Mouse (Mus musculus): ENCODE measurements around the gene Slc35f4.

Gene Slc35f4

DNA sequence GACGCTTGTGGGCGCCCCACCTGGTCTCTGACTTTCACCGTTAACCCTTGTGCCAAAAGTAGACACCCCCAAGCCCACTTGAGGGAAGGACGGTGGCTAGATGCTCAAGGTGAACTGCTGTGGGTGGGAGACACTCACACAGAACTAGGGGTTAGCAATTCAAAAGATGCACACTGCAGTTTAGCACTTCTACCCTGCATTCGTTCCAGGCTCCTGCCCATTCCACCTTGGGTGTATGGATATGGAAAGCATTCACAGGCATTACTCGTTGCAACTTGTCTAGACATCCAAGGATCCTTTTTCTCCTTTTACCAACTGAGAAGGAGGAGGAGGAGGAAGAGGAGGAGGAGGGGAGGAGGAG is at the start of gene Slc35f4:
Slc35f4 (minus strand) TSS at position 116 of the 361 bp plus-strand sequence.
- in situ Hi-C loops (cut with MboI; ENCODE audit: low pct_unique_long_range_greater_than_20kb in 1 of 2, low sequenced_read_pairs in 2 of 2, unreplicated experiment in 1 of 2), result loop anchor here in 1 of 2 experiments (25.0 kb wide), 1 partner anchor 289 kb away; the partner anchor contains the start of gene ccdc198

DNA sequence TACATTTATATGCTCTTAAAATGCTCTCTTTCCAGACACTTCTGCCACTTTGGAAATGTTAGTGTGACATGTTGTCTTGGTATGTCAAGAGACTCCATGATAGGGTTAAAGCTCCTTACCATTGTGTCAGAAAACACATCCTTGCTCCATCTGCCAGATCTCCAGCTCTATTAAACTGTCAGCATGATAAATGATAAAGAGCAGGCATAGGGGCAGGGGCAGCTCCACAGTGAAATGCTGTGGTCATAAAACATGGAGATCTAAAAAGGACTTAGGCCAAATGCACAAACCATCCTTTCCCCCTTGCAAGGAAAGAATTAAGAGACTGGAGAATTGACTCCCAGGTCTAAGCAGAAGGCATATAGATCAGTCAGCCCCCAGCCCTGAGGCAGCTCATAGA is 42.5 kb upstream of the Slc35f4 start:
- in situ Hi-C loops (cut with MboI; ENCODE audit: low pct_unique_long_range_greater_than_20kb in 1 of 2, low sequenced_read_pairs in 2 of 2, unreplicated experiment in 1 of 2), result no loop called here

DNA sequence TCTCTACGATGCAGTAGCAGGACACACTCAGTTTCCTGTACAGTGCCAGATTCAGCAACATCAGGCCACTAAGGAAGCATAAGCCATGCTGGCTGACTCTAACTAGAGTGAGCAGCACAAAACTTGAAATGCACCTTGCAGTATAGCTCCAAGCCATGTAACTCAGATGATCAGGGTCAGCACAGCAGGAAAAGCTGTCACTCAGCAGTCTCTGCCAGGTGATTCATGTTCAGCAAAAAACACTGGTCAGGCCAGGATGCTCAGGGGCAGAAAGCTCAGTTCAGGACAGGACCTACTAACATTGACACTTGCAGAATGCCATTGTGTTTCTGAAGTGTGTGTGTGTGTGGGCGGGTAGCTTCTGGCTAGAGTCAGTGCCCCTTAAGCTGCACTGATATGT is 34.9 kb upstream of the Slc35f4 start:
- in situ Hi-C loops (cut with MboI; ENCODE audit: low pct_unique_long_range_greater_than_20kb in 1 of 2, low sequenced_read_pairs in 2 of 2, unreplicated experiment in 1 of 2), result no loop called here

DNA sequence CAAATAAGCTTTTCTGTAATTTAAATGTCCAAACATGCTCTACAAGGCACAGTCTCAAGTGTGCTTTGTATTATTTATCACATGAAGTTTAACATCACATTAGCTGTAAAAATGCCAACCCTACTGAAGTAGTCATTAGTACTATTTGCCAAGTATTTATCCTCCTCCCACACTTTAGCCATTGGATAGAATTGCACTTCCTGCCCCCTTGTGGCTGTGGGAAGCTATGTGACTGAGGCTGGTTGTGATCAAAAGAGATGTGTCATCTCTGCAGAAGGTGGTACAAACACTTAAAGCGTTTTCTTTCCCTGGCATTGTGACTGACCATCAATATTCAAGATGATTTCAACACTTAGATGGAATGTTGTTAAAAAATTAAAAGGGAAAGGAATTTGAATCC is 14.3 kb upstream of the Slc35f4 start:
- in situ Hi-C loops (cut with MboI; ENCODE audit: low pct_unique_long_range_greater_than_20kb in 1 of 2, low sequenced_read_pairs in 2 of 2, unreplicated experiment in 1 of 2), result loop anchor here in 1 of 2 experiments (25.0 kb wide), 1 partner anchor 303 kb away; the partner anchor contains the start of gene ccdc198

DNA sequence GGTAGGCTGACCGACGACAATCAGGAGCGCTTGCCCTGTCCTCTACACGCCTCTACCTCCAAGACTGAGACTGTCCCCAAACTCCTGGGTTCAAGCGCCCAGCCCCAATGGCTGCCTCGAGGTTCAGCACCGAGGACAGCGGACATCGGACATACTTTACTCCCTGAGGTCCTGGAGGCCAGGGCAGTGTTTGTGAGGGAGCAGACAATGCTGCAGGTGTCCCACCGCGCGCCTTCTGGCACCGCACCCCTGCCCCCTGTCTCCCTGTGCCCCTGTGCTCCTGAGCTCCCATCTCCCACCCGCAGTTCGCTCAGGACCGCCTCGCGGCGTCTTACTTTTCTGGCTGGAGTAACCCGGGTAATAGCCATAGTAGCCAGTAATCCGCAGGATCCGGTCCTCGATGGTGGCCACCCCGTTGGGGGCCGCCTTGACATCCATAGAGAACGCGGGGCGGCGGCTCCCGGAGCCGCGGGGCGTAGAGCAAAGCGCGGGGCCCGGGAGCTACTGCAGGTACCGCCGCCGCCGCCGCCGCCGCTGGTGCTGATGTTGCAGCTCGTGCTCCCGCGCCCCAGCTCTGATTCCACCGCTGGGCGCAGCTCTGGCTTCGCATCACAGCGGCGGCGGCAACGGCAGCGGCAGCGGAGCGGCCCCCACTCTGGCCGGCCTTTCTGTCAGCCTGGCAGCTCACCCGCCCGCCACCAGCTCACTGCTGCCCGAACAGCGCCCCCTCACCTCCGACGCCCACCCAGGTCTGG is 493 bp downstream of the Slc35f4 start:
- in situ Hi-C loops (cut with MboI; ENCODE audit: low pct_unique_long_range_greater_than_20kb in 1 of 2, low sequenced_read_pairs in 2 of 2, unreplicated experiment in 1 of 2), result loop anchor here in 1 of 2 experiments (25.0 kb wide), 1 partner anchor 288 kb away; the partner anchor contains the start of gene ccdc198

DNA sequence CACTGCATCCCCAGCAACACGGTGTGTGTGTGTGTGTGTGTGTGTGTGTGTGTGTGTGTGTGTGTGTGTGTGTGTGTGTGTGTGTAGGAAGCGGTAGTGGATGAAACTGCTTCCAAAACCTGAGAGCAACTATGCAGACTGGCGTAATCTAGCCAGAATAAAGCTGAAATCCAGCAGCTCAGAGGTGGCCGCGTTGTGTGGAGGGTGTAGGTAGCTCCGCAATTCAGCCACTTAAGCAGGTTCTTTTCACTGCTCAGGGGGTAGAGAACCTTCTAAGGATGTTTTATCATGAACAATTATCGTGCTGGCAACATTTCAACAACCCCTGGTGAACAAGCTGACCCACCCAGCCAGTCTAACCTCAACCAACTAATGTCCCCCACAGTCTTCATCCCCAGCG is 1.2 kb downstream of the Slc35f4 start:
- in situ Hi-C loops (cut with MboI; ENCODE audit: low pct_unique_long_range_greater_than_20kb in 1 of 2, low sequenced_read_pairs in 2 of 2, unreplicated experiment in 1 of 2), result loop anchor here in 1 of 2 experiments (25.0 kb wide), 1 partner anchor 287 kb away; the partner anchor contains the start of gene ccdc198

DNA sequence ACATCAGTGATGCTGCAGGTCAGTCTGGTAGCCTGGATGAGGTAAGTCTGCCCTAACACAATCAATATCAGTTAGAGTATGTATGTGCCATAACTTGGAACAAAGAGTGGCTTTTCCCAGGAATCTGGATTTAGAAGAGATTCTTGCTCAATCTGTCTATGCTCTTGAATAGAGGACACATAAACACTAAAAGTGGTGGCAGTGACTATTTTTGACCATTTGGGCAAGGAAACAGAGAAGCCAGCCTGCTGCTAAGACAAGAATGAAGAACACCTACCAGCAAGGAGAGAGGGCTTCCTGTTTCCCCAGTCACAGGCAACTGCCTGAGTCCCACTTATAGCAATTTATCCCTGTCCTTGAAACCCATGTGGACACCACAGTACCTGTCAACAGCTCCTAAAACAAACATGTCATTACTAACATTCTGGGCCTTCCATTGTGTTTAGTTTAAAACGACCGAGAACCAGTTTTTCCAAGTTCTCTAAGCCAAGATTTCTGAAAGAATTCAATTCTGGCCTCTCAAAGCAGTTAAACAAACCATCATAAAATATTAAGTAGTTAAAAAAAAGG is 10.7 kb downstream of the Slc35f4 start:
- in situ Hi-C loops (cut with MboI; ENCODE audit: low pct_unique_long_range_greater_than_20kb in 1 of 2, low sequenced_read_pairs in 2 of 2, unreplicated experiment in 1 of 2), result no loop called here

DNA sequence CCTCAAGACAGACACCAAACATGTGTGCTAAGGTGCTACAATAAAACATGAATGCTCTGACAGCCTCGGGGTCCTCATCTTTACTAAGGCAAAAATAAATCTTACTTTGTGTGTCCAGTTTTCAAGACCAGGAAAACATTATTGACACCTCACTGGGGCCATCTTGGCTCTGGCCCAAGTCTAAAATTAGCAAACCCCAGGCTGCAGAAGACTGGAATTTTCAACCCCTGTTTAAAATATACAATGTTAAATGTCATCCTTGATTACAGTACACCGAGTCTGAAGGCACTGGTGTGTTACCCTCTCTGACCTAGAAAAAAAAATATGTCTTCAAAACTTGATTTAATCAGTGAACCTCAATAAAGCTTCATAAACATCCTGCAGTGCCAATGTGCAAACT is 11.7 kb downstream of the Slc35f4 start:
- in situ Hi-C loops (cut with MboI; ENCODE audit: low pct_unique_long_range_greater_than_20kb in 1 of 2, low sequenced_read_pairs in 2 of 2, unreplicated experiment in 1 of 2), result no loop called here

DNA sequence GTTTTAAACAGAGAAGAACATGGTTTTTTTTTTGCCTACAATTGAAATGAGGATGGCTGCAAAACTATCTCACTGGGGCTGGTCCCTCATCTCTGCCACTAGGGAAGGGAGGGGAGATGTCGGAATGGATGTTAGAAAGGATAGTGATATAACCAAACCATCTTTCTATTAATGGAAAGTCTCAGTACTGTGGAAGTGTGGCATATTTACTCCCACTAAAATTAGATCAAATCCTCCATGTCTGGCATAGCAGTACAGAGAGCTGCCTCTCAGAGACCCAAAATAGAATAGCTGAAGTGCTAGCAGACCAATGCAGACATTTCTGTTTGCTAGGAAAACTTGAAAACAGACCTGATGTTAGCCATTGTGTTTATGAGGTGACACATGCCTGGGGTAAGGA is 30.7 kb downstream of the Slc35f4 start:
- in situ Hi-C loops (cut with MboI; ENCODE audit: low pct_unique_long_range_greater_than_20kb in 1 of 2, low sequenced_read_pairs in 2 of 2, unreplicated experiment in 1 of 2), result no loop called here

DNA sequence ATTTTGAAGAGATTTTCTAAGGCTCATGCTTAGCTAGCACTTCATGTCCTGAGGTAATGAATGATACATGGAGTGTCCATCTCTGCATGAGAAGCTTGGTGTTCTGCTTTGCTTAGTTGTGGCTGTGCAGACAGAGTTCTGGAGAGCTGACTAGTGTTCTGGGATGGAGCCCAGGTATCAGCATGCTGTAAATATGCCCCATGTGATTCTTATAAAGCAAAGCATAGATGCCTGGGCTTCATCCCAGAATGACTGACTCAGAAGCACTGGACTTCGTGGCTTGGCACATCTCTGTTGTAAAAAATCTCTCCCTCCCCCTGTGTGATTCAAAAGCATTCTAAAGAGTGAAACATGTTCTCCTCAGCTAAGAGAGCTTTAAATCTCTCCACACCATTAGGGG is 32.1 kb downstream of the Slc35f4 start:
- in situ Hi-C loops (cut with MboI; ENCODE audit: low pct_unique_long_range_greater_than_20kb in 1 of 2, low sequenced_read_pairs in 2 of 2, unreplicated experiment in 1 of 2), result no loop called here

DNA sequence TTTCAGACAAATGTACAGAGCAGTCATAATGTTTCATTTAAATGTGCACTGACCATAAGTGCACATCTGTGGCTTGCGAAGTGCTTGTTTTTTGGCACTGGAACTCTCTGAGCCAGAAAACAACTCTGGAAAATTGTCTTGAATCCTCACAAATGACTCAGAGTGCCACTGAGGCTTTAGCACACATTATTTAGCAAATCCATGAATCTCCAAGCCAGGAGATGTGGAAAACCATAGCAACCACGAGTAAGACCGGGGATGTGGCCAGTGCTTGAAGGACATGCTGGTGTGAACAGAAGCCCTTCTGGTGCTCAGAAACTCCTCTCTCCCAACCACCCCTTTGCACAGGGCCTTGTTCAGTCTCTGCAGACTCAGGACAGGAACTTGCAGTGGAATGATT is 33.3 kb downstream of the Slc35f4 start:
- in situ Hi-C loops (cut with MboI; ENCODE audit: low pct_unique_long_range_greater_than_20kb in 1 of 2, low sequenced_read_pairs in 2 of 2, unreplicated experiment in 1 of 2), result no loop called here

DNA sequence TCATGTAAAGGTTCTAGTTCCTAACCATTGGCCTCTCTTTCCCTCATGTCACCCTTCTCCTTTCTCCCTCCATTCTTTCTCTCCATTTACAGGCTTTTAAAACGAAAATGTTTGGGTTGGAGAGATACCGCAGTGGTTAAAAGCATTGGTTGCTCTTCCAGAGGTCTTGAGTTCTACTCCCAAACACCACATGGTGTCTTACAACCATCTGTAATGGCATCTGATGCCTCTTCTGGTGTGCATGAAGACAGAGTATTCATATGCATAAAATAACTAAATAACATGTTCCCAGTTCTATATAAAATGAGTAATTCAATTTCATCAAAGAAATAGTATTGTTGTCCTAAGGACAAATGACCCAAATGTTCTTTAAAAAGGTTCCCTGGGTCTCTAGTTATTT is 49.2 kb downstream of the Slc35f4 start:
- in situ Hi-C loops (cut with MboI; ENCODE audit: low pct_unique_long_range_greater_than_20kb in 1 of 2, low sequenced_read_pairs in 2 of 2, unreplicated experiment in 1 of 2), result no loop called here

DNA sequence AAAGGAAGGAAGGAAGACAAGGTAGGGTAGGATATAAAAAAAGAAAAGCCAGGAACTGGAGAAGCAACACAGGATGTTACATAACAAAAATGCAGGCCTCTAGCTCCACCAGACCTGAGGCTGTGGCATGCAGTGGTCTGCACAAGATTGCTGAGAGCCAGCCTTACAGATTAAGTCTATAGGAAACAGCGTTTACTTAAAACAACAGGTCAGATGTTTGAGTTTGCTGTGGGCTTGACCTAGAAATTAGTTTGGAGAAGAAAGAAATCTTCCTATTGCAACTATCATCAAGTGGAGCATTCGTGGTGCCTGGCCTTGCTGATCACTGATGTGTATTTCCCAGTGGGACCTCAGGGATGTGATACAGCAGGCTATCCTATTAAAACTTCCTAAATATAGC is 64.1 kb downstream of the Slc35f4 start:
- in situ Hi-C loops (cut with MboI; ENCODE audit: low pct_unique_long_range_greater_than_20kb in 1 of 2, low sequenced_read_pairs in 2 of 2, unreplicated experiment in 1 of 2), result no loop called here

DNA sequence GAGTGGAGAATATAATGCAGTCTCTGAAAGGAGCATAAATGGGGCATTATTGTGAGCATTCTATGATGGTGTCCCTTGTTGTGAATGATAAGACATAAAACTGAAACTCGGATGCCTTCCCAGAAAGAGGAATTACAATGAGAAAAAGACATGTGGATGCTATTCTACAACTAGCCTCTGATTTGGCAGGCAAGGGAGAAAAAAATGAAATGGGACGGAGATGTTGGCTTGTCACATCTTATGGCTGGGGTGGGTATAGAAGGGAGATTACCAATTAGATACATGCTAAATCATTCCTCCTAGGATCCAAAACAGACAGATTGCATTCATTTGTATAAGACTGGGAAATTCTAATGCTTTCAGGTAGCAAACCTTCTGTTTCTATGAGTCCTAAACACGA is 65.0 kb downstream of the Slc35f4 start:
- in situ Hi-C loops (cut with MboI; ENCODE audit: low pct_unique_long_range_greater_than_20kb in 1 of 2, low sequenced_read_pairs in 2 of 2, unreplicated experiment in 1 of 2), result no loop called here

DNA sequence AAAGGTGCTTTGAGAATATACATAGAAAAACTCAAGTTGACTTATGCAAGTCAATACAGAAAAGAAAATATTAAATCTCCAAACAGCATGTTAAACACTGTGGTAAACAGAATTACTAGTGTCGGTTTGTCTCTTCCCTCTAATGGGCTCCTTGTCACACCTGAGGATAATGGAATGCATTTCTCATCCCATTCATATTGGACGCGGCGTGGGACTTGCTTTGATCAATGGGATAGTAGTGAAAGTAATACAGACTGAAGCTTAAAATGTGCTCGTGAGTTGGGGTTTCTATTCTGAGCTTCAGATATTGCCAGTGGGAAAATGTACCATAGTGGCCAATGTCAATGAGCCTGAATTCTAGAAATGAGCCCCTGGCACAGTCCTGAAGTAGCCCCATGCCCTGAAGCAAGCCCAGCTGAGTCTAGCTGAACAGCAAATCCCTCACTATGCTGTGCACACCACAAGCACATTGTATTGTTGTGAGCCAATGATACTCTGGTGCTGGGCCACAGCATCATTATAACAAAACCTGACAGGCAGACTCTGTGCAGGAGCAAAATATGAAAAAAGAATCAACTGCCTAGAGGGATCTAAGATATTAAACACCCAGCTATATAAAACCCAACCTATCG is 71.4 kb downstream of the Slc35f4 start:
- in situ Hi-C loops (cut with MboI; ENCODE audit: low pct_unique_long_range_greater_than_20kb in 1 of 2, low sequenced_read_pairs in 2 of 2, unreplicated experiment in 1 of 2), result no loop called here

DNA sequence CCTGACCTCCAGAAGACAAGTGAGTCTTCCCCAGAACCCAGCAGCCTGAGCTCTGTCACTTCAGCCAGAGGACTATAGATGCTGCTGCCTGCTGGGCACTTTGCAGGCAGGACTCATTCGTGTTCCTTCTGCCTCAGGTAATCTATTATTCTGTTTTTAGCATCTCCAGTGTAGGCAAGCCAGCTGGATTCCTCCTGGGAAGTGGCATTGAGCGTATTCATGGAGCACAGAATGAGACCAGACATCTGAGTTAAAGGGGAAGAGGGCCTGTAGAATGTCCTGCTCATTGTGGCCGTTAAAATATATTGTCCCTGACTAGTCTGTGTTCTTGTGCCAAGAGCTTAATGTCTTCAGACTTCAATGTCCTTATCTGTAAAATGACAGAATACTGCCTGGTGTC is 72.1 kb downstream of the Slc35f4 start:
- in situ Hi-C loops (cut with MboI; ENCODE audit: low pct_unique_long_range_greater_than_20kb in 1 of 2, low sequenced_read_pairs in 2 of 2, unreplicated experiment in 1 of 2), result no loop called here

DNA sequence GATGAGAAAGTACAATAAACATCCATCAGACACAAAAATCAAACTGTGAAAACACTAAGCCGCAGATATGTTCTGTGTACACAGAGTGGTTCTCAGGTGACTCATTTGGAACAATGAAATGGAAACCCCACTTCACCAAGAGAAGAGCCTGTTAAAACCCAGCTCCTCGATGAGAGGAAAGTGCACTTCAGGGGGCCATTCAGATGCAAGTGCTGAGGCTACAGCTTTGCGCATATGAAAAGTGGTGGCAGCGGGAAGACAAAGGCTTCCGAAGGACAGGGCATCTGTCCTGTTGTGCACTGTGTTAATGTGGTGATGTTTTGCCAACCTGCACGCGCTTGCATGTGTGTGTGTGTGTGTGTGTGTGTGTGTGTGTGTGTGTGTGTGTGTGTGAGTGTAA is 78.2 kb downstream of the Slc35f4 start:
- in situ Hi-C loops (cut with MboI; ENCODE audit: low pct_unique_long_range_greater_than_20kb in 1 of 2, low sequenced_read_pairs in 2 of 2, unreplicated experiment in 1 of 2), result no loop called here

DNA sequence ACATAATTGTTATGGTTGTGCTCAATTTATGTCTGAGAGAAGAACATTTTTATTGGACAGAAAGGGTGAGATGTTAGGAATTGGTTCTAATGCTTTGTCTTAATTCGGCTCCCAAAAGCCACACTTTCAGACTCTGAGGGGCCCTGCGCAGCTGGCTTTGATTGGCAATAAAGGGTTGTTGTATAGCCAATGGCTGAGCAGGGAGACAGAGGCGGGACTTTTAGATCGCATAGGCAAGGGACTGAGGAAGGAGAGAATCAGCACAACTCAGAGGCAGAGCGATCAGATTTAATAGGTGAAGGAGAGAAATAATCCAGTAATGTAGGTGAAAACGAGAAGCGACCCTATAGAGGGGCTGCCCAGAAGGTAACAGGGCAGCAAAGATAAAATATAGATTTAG is 79.4 kb downstream of the Slc35f4 start:
- in situ Hi-C loops (cut with MboI; ENCODE audit: low pct_unique_long_range_greater_than_20kb in 1 of 2, low sequenced_read_pairs in 2 of 2, unreplicated experiment in 1 of 2), result no loop called here

DNA sequence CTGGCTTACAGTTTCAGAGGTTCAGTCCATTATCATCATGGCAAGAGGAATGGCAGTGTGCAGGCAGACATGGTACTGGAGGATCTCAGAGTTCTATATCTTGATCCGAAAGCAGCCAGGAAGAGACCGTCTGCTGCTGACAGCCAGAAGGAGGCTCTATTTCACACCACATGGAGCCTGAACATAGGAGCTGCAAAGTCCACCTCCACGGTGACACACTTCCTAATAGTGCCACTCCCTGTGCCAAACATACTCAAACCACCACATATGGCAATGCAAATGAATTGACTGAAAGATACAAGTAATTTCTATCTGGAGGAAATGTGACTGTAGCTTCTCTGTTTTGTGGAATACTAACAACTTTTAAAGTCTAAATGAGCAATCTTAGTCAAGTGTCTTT is 89.0 kb downstream of the Slc35f4 start:
- in situ Hi-C loops (cut with MboI; ENCODE audit: low pct_unique_long_range_greater_than_20kb in 1 of 2, low sequenced_read_pairs in 2 of 2, unreplicated experiment in 1 of 2), result no loop called here

DNA sequence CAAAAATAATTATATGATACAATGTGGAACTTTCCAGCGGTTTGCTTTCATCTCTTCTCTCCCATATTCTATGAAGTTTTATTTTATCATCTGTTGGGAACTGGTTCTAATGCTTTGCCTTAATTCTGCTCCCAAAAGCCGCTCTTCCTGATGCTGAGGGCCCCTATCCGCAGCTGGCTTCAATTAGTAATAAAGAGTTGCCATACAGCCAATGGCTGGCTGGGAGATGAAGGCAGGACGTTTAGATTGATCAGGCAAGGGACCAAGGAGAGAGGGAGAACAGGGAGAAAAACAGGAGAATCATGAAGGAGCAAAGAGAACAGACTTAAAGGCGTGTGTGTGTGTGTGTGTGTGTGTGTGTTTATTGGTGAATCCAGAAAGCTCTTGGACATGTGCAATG is 94.0 kb downstream of the Slc35f4 start:
- in situ Hi-C loops (cut with MboI; ENCODE audit: low pct_unique_long_range_greater_than_20kb in 1 of 2, low sequenced_read_pairs in 2 of 2, unreplicated experiment in 1 of 2), result no loop called here
